Mouse (Mus musculus): Measurements from ENCODE around the gene Mif. TPM values are rescaled to one million over a fixed set of nuclear protein-coding genes. Genes with fewer than 3 reads are reported as not detected.

The Mif gene
- polyA plus RNA-seq, 2 experiments = 1,598 to 1,684 TPM

GRCm38 (mm10) chr10:75833456-75834080 lies 26.5 kb downstream of the Mif start:
- no peak overlapping the region for H3K27ac ChIP-seq (replicated peaks; ENCODE audit: low read depth, low read length)
- WGBS = 16% methylated on average over 21 of the region's 21 CpGs
- H3K4me3 ChIP-seq (replicated peaks; ENCODE audit: low read length) = peak overlapping the region; percentile 36
- peaks cover 23% of the 10 kb centered on the region for H3K4me1 ChIP-seq (ENCODE audit: control insufficient read depth, insufficient read depth, low read length)
- peak overlapping the region; percentile 59 for H3K9ac ChIP-seq (ENCODE audit: low read depth, low read length, severe bottlenecking)
- DNase-seq (ENCODE audit: low spot score) (no peak), ATAC-seq (ENCODE audit: low FRiP score, low read depth) (no peak)
- peak overlapping the region; percentile 50 for H3K4me2 ChIP-seq (replicated peaks; ENCODE audit: low read depth, low read length, severe bottlenecking)
- no peaks in the 10 kb centered on the region for H3K9me3 ChIP-seq (ENCODE audit: control insufficient read depth, low read length)
- no peaks in the 10 kb centered on the region for H3K36me3 ChIP-seq (ENCODE audit: control insufficient read depth, insufficient read depth, low read length)
- H3K27me3 ChIP-seq (ENCODE audit: control insufficient read depth, insufficient read depth, low read length) = no peaks in the 10 kb centered on the region
- no peak for TF ChIP-seq POLR2A (IDR thresholded peaks at IDR 0.05; ENCODE audit: borderline replicate concordance, extremely low read depth, insufficient read depth, insufficient read length)

GRCm38 (mm10) chr10:75832272-75832895 lies 27.7 kb downstream of the Mif start:
- H3K4me3 ChIP-seq (replicated peaks; ENCODE audit: low read length) = no peak overlapping the region
- ATAC-seq (ENCODE audit: low FRiP score, low read depth) (no peak), DNase-seq (ENCODE audit: low spot score) (no peak)
- 65% methylated on average over 13 of the region's 13 CpGs for WGBS
- no peaks in the 10 kb centered on the region for H3K36me3 ChIP-seq (ENCODE audit: control insufficient read depth, insufficient read depth, low read length)
- H3K4me2 ChIP-seq (replicated peaks; ENCODE audit: low read depth, low read length, severe bottlenecking) = no peak overlapping the region
- no peaks in the 10 kb centered on the region for H3K27me3 ChIP-seq (ENCODE audit: control insufficient read depth, insufficient read depth, low read length)
- H3K27ac ChIP-seq (replicated peaks; ENCODE audit: low read depth, low read length) = no peak overlapping the region
- no peak for TF ChIP-seq POLR2A (IDR thresholded peaks at IDR 0.05; ENCODE audit: borderline replicate concordance, extremely low read depth, insufficient read depth, insufficient read length)
- H3K9me3 ChIP-seq (ENCODE audit: control insufficient read depth, low read length) = no peaks in the 10 kb centered on the region
- peaks cover 21% of the 10 kb centered on the region for H3K4me1 ChIP-seq (ENCODE audit: control insufficient read depth, insufficient read depth, low read length)
- no peak overlapping the region for H3K9ac ChIP-seq (ENCODE audit: low read depth, low read length, severe bottlenecking)

- DNase-seq (ENCODE audit: low spot score) = no peak
- H3K27me3 ChIP-seq (ENCODE audit: control insufficient read depth, insufficient read depth, low read length) = no peaks in the 10 kb centered on the region
- TF ChIP-seq POLR2A (IDR thresholded peaks at IDR 0.05; ENCODE audit: borderline replicate concordance, extremely low read depth, insufficient read depth, insufficient read length) = no peak
- no peak overlapping the region for H3K4me3 ChIP-seq (replicated peaks; ENCODE audit: low read length)
- no peaks in the 10 kb centered on the region for H3K36me3 ChIP-seq (ENCODE audit: control insufficient read depth, insufficient read depth, low read length)
- H3K9ac ChIP-seq (ENCODE audit: low read depth, low read length, severe bottlenecking) = no peak overlapping the region
- no peak overlapping the region for H3K4me2 ChIP-seq (replicated peaks; ENCODE audit: low read depth, low read length, severe bottlenecking)
- peaks cover 8% of the 10 kb centered on the region for H3K4me1 ChIP-seq (ENCODE audit: control insufficient read depth, insufficient read depth, low read length)
- ATAC-seq (ENCODE audit: low FRiP score, low read depth) = no peak
- 79% methylated on average over 2 of the region's 2 CpGs for WGBS
- H3K9me3 ChIP-seq (ENCODE audit: control insufficient read depth, low read length) = no peaks in the 10 kb centered on the region
- no peak overlapping the region for H3K27ac ChIP-seq (replicated peaks; ENCODE audit: low read depth, low read length)
These were observed 29.8 kb downstream of the Mif start for GRCm38 (mm10) chr10:75830275-75830670.

- Histone ChIP-seq H3K4me1 (ENCODE audit: control insufficient read depth, insufficient read depth, low read length) (peaks cover 4% of the 10 kb centered on the region; the same call in 1 of the 2 replicates), H3K9me3 (ENCODE audit: control insufficient read depth, low read length) (no peaks in the 10 kb centered on the region), H3K4me3 (replicated peaks; ENCODE audit: low read length) (no peak overlapping the region), H3K27me3 (ENCODE audit: control insufficient read depth, insufficient read depth, low read length) (no peaks in the 10 kb centered on the region), H3K9ac (ENCODE audit: low read depth, low read length, severe bottlenecking) (no peak overlapping the region), H3K27ac (replicated peaks; ENCODE audit: low read depth, low read length) (no peak overlapping the region), H3K4me2 (replicated peaks; ENCODE audit: low read depth, low read length, severe bottlenecking) (no peak overlapping the region), H3K36me3 (ENCODE audit: control insufficient read depth, insufficient read depth, low read length) (no peaks in the 10 kb centered on the region)
- ATAC-seq (ENCODE audit: low FRiP score, low read depth) = no peak
- no peak for TF ChIP-seq POLR2A (IDR thresholded peaks at IDR 0.05; ENCODE audit: borderline replicate concordance, extremely low read depth, insufficient read depth, insufficient read length)
- WGBS = 71% methylated on average over 2 of the region's 2 CpGs
- no peak for DNase-seq (ENCODE audit: low spot score)
These were observed 30.3 kb downstream of the Mif start for GRCm38 (mm10) chr10:75829529-75830274.

GRCm38 (mm10) chr10:75828500-75828931 lies 31.5 kb downstream of the Mif start:
- Histone ChIP-seq H3K36me3 (ENCODE audit: control insufficient read depth, insufficient read depth, low read length) (no peaks in the 10 kb centered on the region), H3K27me3 (ENCODE audit: control insufficient read depth, insufficient read depth, low read length) (no peaks in the 10 kb centered on the region), H3K4me1 (ENCODE audit: control insufficient read depth, insufficient read depth, low read length) (peaks cover 4% of the 10 kb centered on the region; the same call in 1 of the 2 replicates), H3K9ac (ENCODE audit: low read depth, low read length, severe bottlenecking) (no peak overlapping the region), H3K27ac (replicated peaks; ENCODE audit: low read depth, low read length) (no peak overlapping the region), H3K4me3 (replicated peaks; ENCODE audit: low read length) (no peak overlapping the region), H3K9me3 (ENCODE audit: control insufficient read depth, low read length) (no peaks in the 10 kb centered on the region), H3K4me2 (replicated peaks; ENCODE audit: low read depth, low read length, severe bottlenecking) (no peak overlapping the region)
- ATAC-seq (ENCODE audit: low FRiP score, low read depth) (no peak), DNase-seq (ENCODE audit: low spot score) (no peak)
- TF ChIP-seq POLR2A (IDR thresholded peaks at IDR 0.05; ENCODE audit: borderline replicate concordance, extremely low read depth, insufficient read depth, insufficient read length) = no peak

Data from limb, embryonic 14.5 days (tissue).